Mouse (Mus musculus) forebrain, embryonic 14.5 days (tissue): ENCODE data around the gene Gm28372. TPM values are rescaled to one million over a fixed set of nuclear protein-coding genes. Genes with fewer than 3 reads are reported as not detected.

ENCODE experiments used
- ATAC-seq: fragments of 200-750 bp; cut with Nextera tagmentation; 2 replicates; pipeline ENCODE4 v1.8.0; 2017; ENCODE audit warnings: mild to moderate bottlenecking, moderate library complexity
- DNase-seq: peaks from one replicate; pipeline ENCODE4 v3.0.0-alpha.2; 2015; ENCODE audit warnings: low spot score
- H3K27ac ChIP-seq: fragments of 300-500 bp; sonication (generic); 2 replicates; pipeline ENCODE4 v1.5.1; 2014; ENCODE audit warnings: low read depth, mild to moderate bottlenecking, control low read depth, low read length, moderate library complexity
- H3K27me3 ChIP-seq: fragments of 300-500 bp; sonication (generic); replicated peaks from 2 replicates; pipeline ENCODE4 v1.6.1; 2014; ENCODE audit warnings: low read length, control low read depth, mixed read lengths; ENCODE audit not compliant: control insufficient read depth, insufficient read depth
- H3K36me3 ChIP-seq: fragments of 300-500 bp; sonication (generic); 2 replicates; pipeline ENCODE4 v1.6.1; 2014; ENCODE audit warnings: low read length, control low read depth; ENCODE audit not compliant: control insufficient read depth, insufficient read depth
- H3K4me1 ChIP-seq: fragments of 300-500 bp; sonication (generic); 2 replicates; pipeline ENCODE4 v1.6.1; 2014; ENCODE audit warnings: antibody characterized with exemption, low read length, control low read depth; ENCODE audit not compliant: control insufficient read depth, insufficient read depth
- H3K4me2 ChIP-seq: fragments of 300-500 bp; sonication (generic); 2 replicates; pipeline ENCODE4 v1.6.1; 2014; ENCODE audit warnings: mild to moderate bottlenecking, control low read depth, low read length
- H3K4me3 ChIP-seq: fragments of 300-500 bp; sonication (generic); 2 replicates; pipeline ENCODE4 v1.5.1; 2014; ENCODE audit warnings: low read depth, low read length, control low read depth
- H3K9ac ChIP-seq: fragments of 300-500 bp; sonication (generic); 2 replicates; pipeline ENCODE4 v1.6.1; 2014; ENCODE audit warnings: mild to moderate bottlenecking, low read length, control low read depth, moderate library complexity
- H3K9me3 ChIP-seq: fragments of 300-500 bp; sonication (generic); replicated peaks from 2 replicates; pipeline ENCODE4 v1.6.1; 2016; ENCODE audit warnings: low read length, control low read depth, mixed read lengths; ENCODE audit not compliant: control insufficient read depth
- WGBS: fragments of 180-500 bp; shearing (Covaris S2); extraction: QIAGEN DNeasy Blood & Tissue Kit; methylation state at CpG from one replicate; pipeline ENCODE4 v1.1.7; 2014; 5-methylcytosine and 5-hydroxymethylcytosine counted together
- polyA plus RNA-seq: library from polyadenylated mRNA; unstranded; fragments of >200 nt; fragmentation: Nextera tagmentation; extraction: Ambion mirVana; gene quantifications from 2 replicates; pipeline ENCODE4 v1.2.1, GENCODE M21; 2014

Gm28372 gene
- polyA plus RNA-seq, 1 experiment from 2014 or later = not detected

DNA sequence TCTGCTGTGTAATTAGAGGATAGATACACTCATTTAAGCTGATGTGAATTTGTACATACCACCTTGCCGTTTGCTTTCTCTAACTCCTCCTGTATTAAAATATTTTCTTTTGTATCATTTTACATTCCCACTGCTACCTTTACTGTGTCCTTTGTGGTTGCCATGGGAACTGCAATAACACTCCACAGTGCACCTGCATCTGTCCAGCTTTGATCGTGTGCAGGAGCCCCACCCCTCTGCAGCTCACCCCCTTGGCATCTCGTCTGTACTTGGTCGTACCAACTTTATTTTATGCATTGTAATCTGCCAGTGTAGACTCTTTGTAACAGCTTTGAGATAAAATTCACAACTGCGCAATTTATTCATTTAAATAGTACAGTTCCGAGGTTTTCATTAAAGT, 21.1 kb upstream of the Gm28372 start:
- WGBS = 65% methylated on average over 6 of the region's 6 CpGs
- DNase-seq = no peak
- no peak for ATAC-seq
- Histone ChIP-seq H3K9ac (no peak overlapping the region), H3K27me3 (no peaks in the 10 kb centered on the region), H3K4me1 (no peaks in the 10 kb centered on the region), H3K36me3 (no peaks in the 10 kb centered on the region), H3K27ac (no peak overlapping the region), H3K4me2 (no peak overlapping the region), H3K9me3 (no peaks in the 10 kb centered on the region), H3K4me3 (no peak overlapping the region)

- H3K4me2 ChIP-seq = no peak overlapping the region
These were observed 18.8 kb upstream of the Gm28372 start for GRCm38 (mm10) chr2:130386212-130386611.

GRCm38 (mm10) chr2:130388796-130389195, 16.2 kb upstream of the Gm28372 start:
- H3K9ac ChIP-seq = no peak overlapping the region
- H3K4me1 ChIP-seq = no peaks in the 10 kb centered on the region
- WGBS = 90% methylated on average over 2 of the region's 2 CpGs
- H3K36me3 ChIP-seq = no peaks in the 10 kb centered on the region
- H3K27me3 ChIP-seq = no peaks in the 10 kb centered on the region
- no peak overlapping the region for H3K4me3 ChIP-seq
- H3K9me3 ChIP-seq = no peaks in the 10 kb centered on the region
- DNase-seq (peak; percentile 22), ATAC-seq (no peak)
- H3K27ac ChIP-seq = no peak overlapping the region
- no peak overlapping the region for H3K4me2 ChIP-seq

More at GRCm38 (mm10) chr2:130386212-130386611, 18.8 kb upstream of the Gm28372 start:
- no peak for ATAC-seq
- Histone ChIP-seq H3K4me3 (no peak overlapping the region), H3K9me3 (no peaks in the 10 kb centered on the region), H3K27me3 (no peaks in the 10 kb centered on the region), H3K4me1 (no peaks in the 10 kb centered on the region), H3K27ac (no peak overlapping the region), H3K36me3 (no peaks in the 10 kb centered on the region), H3K9ac (no peak overlapping the region)
- WGBS = 82% methylated on average over 1 of the region's 1 CpGs
- no peak for DNase-seq

DNA sequence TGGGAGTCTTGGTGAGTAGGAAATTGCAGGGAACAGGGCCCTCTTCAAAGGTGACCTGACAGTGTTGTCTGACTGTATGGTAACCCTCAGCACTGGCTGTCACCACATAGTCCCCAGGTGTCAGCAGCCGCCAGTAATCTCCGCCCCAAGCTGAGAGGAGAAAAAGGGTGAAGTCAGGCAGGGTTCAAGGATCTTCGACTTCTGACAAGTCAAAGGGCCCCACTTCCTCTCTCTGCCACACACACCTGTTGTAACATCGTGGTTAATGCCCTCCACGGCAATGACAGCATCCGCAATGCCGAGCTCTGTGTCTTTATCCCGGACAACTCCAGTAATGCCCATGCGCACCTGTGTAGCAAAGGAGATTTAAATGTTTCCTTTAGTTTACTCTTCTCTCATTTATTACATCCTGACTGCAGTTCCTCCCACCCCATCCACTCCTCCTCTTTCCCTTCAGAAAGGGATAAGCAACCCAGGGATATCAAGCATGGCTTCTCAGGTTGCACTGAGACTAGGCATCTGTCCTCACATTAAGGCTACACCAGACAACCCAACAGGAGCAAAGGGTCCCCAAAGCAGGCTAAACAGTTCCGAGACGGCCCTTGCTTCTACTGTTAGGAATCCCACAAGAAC, 13.9 kb upstream of the Gm28372 start:
- Histone ChIP-seq H3K27me3 (no peaks in the 10 kb centered on the region), H3K9me3 (no peaks in the 10 kb centered on the region), H3K4me2 (no peak overlapping the region), H3K27ac (no peak overlapping the region), H3K4me3 (no peak overlapping the region), H3K4me1 (no peaks in the 10 kb centered on the region), H3K9ac (no peak overlapping the region), H3K36me3 (no peaks in the 10 kb centered on the region)
- DNase-seq (no peak), ATAC-seq (no peak)
- whole genome bisulfite sequencing = 88% methylated on average over 11 of the region's 11 CpGs

GRCm38 (mm10) chr2:130392836-130393235, 12.2 kb upstream of the Gm28372 start:
- H3K36me3 ChIP-seq = no peaks in the 10 kb centered on the region
- DNase-seq (no peak), ATAC-seq (no peak)
- no peak overlapping the region for H3K4me3 ChIP-seq
- no peaks in the 10 kb centered on the region for H3K9me3 ChIP-seq
- 91% methylated on average over 3 of the region's 3 CpGs for WGBS
- peaks cover 6% of the 10 kb centered on the region for H3K4me1 ChIP-seq
- H3K27ac ChIP-seq = no peak overlapping the region
- H3K27me3 ChIP-seq = no peaks in the 10 kb centered on the region
- H3K4me2 ChIP-seq = no peak overlapping the region
- H3K9ac ChIP-seq = no peak overlapping the region

DNA sequence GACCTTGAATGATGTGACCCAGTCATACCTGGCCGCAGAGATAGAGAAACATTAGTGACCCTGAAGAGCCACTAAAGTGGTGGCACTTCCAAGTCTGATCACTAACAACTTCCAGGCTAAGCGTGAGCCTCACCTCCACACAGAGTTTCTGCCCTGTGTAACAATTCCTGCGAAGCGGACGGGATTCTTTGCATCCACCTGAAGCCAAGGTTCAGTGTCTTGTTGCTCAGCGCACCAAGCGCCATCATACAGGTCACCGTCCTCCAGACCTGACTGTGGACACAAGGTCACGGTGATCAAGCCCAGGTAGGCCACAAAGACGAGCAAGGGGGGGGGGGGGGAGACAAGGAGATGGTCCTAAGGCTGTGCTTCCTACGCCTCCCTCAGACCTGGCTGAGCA, 9.3 kb upstream of the Gm28372 start:
- H3K4me2 ChIP-seq = no peak overlapping the region
- peaks cover 7% of the 10 kb centered on the region for H3K4me1 ChIP-seq
- H3K4me3 ChIP-seq = no peak overlapping the region
- ATAC-seq = no peak
- no peak for DNase-seq
- 91% methylated on average over 11 of the region's 11 CpGs for WGBS
- no peaks in the 10 kb centered on the region for H3K9me3 ChIP-seq
- H3K9ac ChIP-seq = no peak overlapping the region
- H3K36me3 ChIP-seq = no peaks in the 10 kb centered on the region
- no peak overlapping the region for H3K27ac ChIP-seq
- 0 out of 2 replicates have a peak, but pooled peaks cover 8% of the 10 kb centered on the region for H3K27me3 ChIP-seq

- peak; percentile 85 for ATAC-seq
- no peak within 1 kb of the TSS; the same call in 1 of the 2 replicates for H3K27ac ChIP-seq
These were observed 7.7 kb upstream of the Gm28372 start, which contains the start of gene Cpxm1 for GRCm38 (mm10) chr2:130397186-130397985. Gene Cpxm1 (minus strand): TSS chr2:130397574.

DNA sequence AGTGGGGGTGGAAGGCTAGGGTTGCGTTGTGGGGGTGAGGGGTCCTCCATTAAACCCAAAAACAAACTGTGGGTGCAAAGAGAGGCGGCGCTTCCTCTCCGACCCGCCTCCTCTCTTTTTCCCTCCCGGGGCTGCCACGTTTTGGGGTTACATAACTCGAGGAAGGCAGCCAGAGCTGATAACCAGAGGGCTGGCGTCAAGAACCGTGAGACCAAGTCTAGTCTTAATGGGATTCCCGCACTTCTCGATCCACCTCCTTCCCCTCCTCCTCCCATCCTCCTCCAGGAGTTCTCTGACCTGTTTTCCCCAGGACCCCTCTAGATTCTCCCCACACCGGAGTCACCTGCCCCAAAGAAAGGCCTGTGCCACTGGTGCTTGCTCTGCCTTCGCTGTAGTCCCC, 6.9 kb upstream of the Gm28372 start:
- no peaks in the 10 kb centered on the region for H3K36me3 ChIP-seq
- H3K4me2 ChIP-seq = peak overlapping the region; percentile 96
- H3K9ac ChIP-seq = peak overlapping the region; percentile 75; the same call in 1 of the 2 replicates
- WGBS = 15% methylated on average over 14 of the region's 14 CpGs
- peaks cover 7% of the 10 kb centered on the region for H3K4me1 ChIP-seq
- H3K27ac ChIP-seq = no peak overlapping the region
- H3K9me3 ChIP-seq = no peaks in the 10 kb centered on the region
- no peak for ATAC-seq
- peak overlapping the region; percentile 52 for H3K4me3 ChIP-seq
- H3K27me3 ChIP-seq = 0 out of 2 replicates have a peak, but pooled peaks cover 8% of the 10 kb centered on the region
- DNase-seq = no peak

More at GRCm38 (mm10) chr2:130397186-130397985, 7.7 kb upstream of the Gm28372 start, which contains the start of gene Cpxm1:
- WGBS = 2% methylated on average over 37 of the region's 53 CpGs
- Histone ChIP-seq H3K9ac (peak within 1 kb of the TSS; percentile 75), H3K4me3 (peak within 1 kb of the TSS; percentile 52), H3K27me3 (0 out of 2 replicates have a peak, but pooled peaks cover 8% of the 10 kb centered on the region), H3K4me1 (peaks cover 7% of the 10 kb centered on the region), H3K4me2 (peak within 1 kb of the TSS; percentile 96), H3K9me3 (no peaks in the 10 kb centered on the region), H3K36me3 (no peaks in the 10 kb centered on the region)
- DNase-seq = peak; percentile 51

DNA sequence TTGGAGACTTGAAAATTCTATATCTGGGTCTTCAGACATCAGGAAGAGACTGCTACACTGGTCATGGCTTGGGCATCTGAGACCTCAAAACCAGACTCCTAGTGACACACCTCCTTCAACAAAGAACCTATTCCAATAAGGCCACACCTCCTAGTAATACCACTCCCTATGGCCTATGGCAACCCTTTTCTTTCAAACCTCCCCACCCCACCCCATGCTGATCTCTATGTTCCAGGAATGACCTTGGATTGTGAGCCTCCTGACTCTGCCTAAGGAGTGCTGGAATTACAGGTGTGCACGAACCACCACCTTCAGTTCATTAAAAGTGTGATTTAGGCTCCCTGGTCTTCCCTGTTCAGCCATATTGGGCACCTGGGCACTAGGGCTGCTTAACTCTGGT, 5.0 kb upstream of the Gm28372 start:
- Histone ChIP-seq H3K4me1 (peaks cover 7% of the 10 kb centered on the region), H3K9me3 (no peaks in the 10 kb centered on the region), H3K36me3 (no peaks in the 10 kb centered on the region), H3K4me3 (no peak overlapping the region), H3K27ac (no peak overlapping the region), H3K27me3 (0 out of 2 replicates have a peak, but pooled peaks cover 8% of the 10 kb centered on the region), H3K9ac (no peak overlapping the region), H3K4me2 (no peak overlapping the region)
- 91% methylated on average over 1 of the region's 1 CpGs for WGBS
- no peak for DNase-seq
- no peak for ATAC-seq
